Mouse (Mus musculus) midbrain, embryonic 10.5 days (tissue): Measurements from ENCODE around the gene Ankra2. TPM values are rescaled to one million over a fixed set of nuclear protein-coding genes. Genes with fewer than 3 reads are reported as not detected.

ENCODE experiments used
- polyA plus RNA-seq: library from polyadenylated mRNA; unstranded; fragments of >200 nt; fragmentation: Nextera tagmentation; extraction: Ambion mirVana; gene quantifications from 2 replicates; pipeline ENCODE4 v1.2.1, GENCODE M21; 2016

Gene Ankra2
- polyA plus RNA-seq, 1 experiment from 2014 or later = 17.7 TPM

Other genes starting within 250 kb of the Ankra2 start
- 8.9 and 10.0 TPM in 2 replicates for gene Arhgef28, start 56.6 kb upstream of the Ankra2 start, polyA plus RNA-seq
- gene Utp15, start within 50 bp of the Ankra2 start, polyA plus RNA-seq = 41.9 and 46.8 TPM in 2 replicates
- gene Gm21976, start 16.8 kb downstream of the Ankra2 start, polyA plus RNA-seq = not detected in 2 replicates
- 640 and 750 TPM in 2 replicates for gene Btf3, start 53.9 kb downstream of the Ankra2 start, polyA plus RNA-seq
- 3.4 and 3.7 TPM in 2 replicates for gene Foxd1, start 91.2 kb downstream of the Ankra2 start, polyA plus RNA-seq
- gene Gm10320, start 228.9 kb downstream of the Ankra2 start, polyA plus RNA-seq = 1.1 and 1.2 TPM in 2 replicates